Mouse (Mus musculus) heart, postnatal 0 days (tissue): ENCODE measurements around the gene Pfdn6.
A peak's percentile ranks its signal among the peaks of the same experiment; 100 is the strongest.

Source experiments
- CTCF ChIP-seq: IDR thresholded peaks from 2 replicates; pipeline ENCODE4 v1.5.1; 2016; ENCODE audit warnings: antibody characterized with exemption, control low read depth, low read depth
- EP300 ChIP-seq: IDR thresholded peaks from 2 replicates; pipeline ENCODE4 v1.6.1; 2016; ENCODE audit warnings: antibody characterized with exemption, low read depth

GRCm38 (mm10) chr17:33929371-33930279 is 10.5 kb downstream of the Pfdn6 start, which contains the start of gene Rgl2:
- TF ChIP-seq CTCF (peak; percentile 15; the same call in 1 of the 2 replicates), EP300 (peak; percentile 55; the same call in 1 of the 2 replicates)
